Mouse (Mus musculus) thymus, postnatal 25 days (tissue): ENCODE data around the gene Cyp2c40.
"Not testable (repeated sequence)": the region's sequence is repeated elsewhere in the genome, so short reads cannot be mapped to it uniquely, and the experiment has no call there.

Experiments
- DNase-seq: peaks from one replicate; pipeline ENCODE4 v3.0.0; 2022

Gene Cyp2c40

DNA sequence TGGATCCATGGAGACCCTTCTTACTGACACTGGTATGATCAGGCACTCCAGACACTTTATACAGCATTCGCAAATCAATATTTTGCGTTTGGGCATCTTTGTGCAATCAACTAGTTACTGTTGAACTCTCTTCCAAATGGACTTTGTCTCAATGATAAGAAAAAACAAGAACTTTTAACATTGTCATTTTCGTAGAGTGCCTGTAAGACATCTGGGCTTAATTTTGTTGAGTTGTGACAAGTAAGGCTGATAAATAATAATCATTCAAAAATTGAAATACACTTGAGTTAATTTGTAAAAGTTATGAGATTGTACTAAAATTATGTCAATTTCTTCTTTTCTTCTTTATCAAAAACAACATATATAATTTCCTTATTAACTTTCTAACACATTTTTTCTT, at the start of gene Cyp2c40:
Cyp2c40 (minus strand) TSS at position 101 of the 400 bp plus-strand sequence.
- not testable (repeated sequence) for DNase-seq

DNA sequence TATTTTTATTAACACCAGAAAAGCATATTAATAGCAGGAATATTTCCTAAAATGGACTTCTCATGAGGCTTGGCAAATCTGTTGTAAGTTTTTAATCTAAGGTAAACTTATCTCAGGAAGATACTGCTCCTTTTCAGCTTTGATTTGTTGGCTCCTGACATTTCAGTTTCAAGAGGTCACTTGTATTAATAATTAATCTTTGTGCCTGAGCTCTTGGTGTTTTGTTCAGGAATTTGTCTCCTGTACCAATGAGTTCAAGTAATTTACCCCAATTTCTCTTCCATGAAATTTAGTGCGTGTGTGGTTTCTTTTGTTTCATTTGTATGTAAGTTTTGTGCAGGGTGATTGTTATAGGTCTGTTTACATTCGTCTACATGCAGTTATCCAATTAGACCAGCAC, 8.3 kb upstream of the Cyp2c40 start:
- DNase-seq: not testable (repeated sequence)

DNA sequence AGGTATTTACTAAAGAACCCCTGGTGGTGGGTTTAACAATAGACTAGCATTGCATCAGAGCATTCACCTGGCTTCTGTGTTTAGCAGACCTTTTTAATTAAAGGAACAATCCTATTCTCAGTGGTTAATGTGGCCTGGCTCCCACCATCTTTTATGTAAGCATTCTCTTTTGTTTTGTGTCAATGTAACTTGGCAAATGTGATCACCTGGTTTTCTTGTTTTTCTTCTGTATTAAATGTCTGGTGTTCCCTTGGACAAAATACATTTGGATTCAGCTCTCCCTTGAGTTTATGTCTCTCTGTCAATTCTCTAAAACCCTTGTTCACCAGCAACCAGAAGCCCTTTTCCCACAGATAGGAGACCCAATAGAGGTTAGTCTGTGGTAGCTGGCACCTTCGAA, 3.8 kb upstream of the Cyp2c40 start:
- DNase-seq: not testable (repeated sequence)

DNA sequence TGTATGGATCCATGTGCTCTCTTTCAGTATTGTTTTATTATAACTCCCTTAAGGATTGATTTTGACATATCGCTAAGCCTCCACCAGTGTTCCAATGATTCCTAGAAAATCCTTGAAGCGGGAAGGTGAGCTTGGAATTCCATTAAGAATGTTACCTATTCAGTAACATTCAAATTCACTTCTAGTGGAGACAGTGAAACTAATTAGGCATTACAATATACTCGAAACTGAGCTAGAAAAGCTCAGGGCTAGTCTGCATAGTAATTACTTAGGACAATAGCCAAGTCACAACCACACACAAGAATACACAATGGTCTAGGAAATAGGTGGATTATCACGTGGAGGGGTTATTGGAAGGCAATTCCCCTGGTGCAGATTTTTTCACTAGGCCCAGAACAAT, 3.4 kb upstream of the Cyp2c40 start:
- not testable (repeated sequence) for DNase-seq

DNA sequence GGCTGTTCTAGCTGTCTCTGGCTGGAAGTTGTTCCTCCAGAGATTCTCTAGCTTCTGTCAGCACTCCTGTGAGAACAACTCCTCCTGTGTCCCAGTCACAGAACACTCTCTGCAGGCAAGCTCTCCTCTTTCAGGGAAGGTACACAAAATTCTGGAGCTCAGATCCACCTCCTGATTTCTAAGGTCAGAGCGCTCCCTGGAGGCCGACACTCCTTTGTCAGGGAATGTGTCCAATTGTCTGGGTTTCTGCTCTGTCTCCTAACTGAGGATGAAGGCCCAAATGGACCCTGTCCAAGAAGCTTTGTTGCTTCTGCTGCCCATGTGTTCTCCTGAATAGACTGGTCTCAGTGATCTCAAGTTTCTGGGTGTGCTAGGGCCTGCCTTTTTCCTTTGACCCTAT, 27.2 kb downstream of the Cyp2c40 start:
- not testable (repeated sequence) for DNase-seq

DNA sequence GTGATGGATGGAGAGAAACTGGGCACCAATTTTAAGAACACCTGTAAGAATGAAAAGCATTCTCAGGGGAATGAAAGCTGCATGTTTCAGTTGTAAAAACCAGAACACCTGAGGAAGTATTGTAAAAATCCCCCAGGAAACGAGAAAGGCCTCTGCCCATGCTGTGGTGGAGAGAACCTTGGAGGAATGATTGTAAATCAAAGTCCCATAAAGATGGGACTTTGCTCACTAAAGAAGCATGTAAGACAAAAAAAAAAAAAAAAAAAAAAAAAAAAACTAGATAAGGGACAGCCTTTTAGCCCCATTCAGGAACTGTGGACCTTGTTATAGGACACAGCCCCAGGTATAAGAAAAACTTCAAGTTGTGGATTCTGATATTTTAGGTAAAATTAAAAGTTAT, 67.3 kb downstream of the Cyp2c40 start:
- no peak for DNase-seq

DNA sequence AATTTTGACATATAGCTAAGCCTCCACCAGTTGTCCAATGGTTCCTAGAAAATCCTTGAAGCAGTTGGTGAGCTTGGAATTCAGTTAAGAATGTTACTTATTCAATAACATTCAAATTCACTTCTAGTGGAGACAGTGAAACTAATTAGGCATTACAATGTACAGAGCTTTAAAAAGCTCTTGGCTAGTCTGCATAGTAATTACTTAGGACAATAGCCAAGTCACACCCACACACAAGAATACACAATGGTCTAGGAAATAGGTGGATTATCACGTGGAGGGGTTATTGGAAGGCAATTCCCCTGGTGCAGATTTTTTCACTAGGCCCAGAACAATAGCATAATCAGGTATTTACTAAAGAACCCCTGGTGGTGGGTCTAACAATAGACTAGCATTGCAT, 68.3 kb downstream of the Cyp2c40 start:
- not testable (repeated sequence) for DNase-seq

DNA sequence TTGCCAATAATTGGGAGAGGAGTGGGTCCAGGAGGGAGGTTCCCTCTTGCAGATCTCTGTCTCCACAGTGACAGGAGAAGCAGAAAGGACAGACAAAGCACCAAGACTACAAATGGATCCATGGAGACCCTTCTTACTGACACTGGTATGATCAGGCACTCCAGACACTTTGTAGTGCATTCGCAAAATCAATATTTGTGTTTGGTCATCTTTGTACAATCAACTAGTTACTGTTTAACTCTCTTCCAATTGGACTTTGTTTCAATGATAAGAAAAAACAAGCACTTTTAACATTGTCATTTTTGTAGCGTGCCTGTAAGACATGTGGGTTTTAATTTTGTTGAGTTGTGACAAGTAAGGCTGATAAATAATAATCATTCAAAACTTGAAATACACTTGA, 71.7 kb downstream of the Cyp2c40 start, which contains the start of gene Cyp2c68:
Cyp2c68 (minus strand) TSS at position 135 of the 400 bp plus-strand sequence.
- DNase-seq: no peak
